Mouse (Mus musculus) kidney, postnatal 0 days (tissue): ENCODE measurements around the gene Tph1. TPM values are rescaled to one million over a fixed set of nuclear protein-coding genes. Genes with fewer than 3 reads are reported as not detected.
A peak's percentile ranks its signal among the peaks of the same experiment; 100 is the strongest.
"Not testable (repeated sequence)": the region's sequence is repeated elsewhere in the genome, so short reads cannot be mapped to it uniquely, and the experiment has no call there.

ENCODE experiments used
- ATAC-seq: fragments of 200-750 bp; cut with Nextera tagmentation; replicated peaks from 2 replicates; pipeline ENCODE4 v1.8.0; 2017; ENCODE audit warnings: low read depth, moderate number of reproducible peaks, moderate TSS enrichment, moderate library complexity; ENCODE audit not compliant: low FRiP score
- DNase-seq: peaks from one replicate; pipeline ENCODE4 v3.0.0-alpha.2; 2016; ENCODE audit warnings: low spot score
- H3K27ac ChIP-seq: fragments of 300-500 bp; sonication (generic); 2 replicates; pipeline ENCODE4 v1.5.1; 2014; ENCODE audit warnings: mild to moderate bottlenecking
- H3K27me3 ChIP-seq: fragments of 300-500 bp; sonication (generic); 2 replicates; pipeline ENCODE4 v1.6.1; 2014; ENCODE audit warnings: low read length, mixed read lengths; ENCODE audit not compliant: insufficient read depth
- H3K36me3 ChIP-seq: fragments of 300-500 bp; sonication (generic); 2 replicates; pipeline ENCODE4 v1.6.1; 2014; ENCODE audit warnings: low read length, mixed read lengths; ENCODE audit not compliant: insufficient read depth
- H3K4me1 ChIP-seq: fragments of 300-500 bp; sonication (generic); replicated peaks from 2 replicates; pipeline ENCODE4 v1.6.1; 2014; ENCODE audit warnings: antibody characterized with exemption, low read length, mixed read lengths; ENCODE audit not compliant: insufficient read depth
- H3K4me2 ChIP-seq: fragments of 300-500 bp; sonication (generic); 2 replicates; pipeline ENCODE4 v1.6.1; 2014; ENCODE audit warnings: mild to moderate bottlenecking, low read length, moderate library complexity, mixed read lengths
- H3K4me3 ChIP-seq: fragments of 300-500 bp; sonication (generic); replicated peaks from 2 replicates; pipeline ENCODE4 v1.5.1; 2014; ENCODE audit warnings: low read depth, low read length
- H3K9ac ChIP-seq: fragments of 300-500 bp; sonication (generic); 2 replicates; pipeline ENCODE4 v1.6.1; 2014; ENCODE audit warnings: low read depth, low read length
- H3K9me3 ChIP-seq: fragments of 300-500 bp; sonication (generic); replicated peaks from 2 replicates; pipeline ENCODE4 v1.6.1; 2016; ENCODE audit warnings: low read length, inconsistent platforms, mixed read lengths
- CTCF ChIP-seq: IDR thresholded peaks from 2 replicates; pipeline ENCODE4 v1.5.1; 2016; ENCODE audit warnings: antibody characterized with exemption, low read depth, mild to moderate bottlenecking, moderate library complexity
- WGBS: fragments of 180-500 bp; shearing (Covaris S2); extraction: QIAGEN DNeasy Blood & Tissue Kit; methylation state at CpG from one replicate; pipeline ENCODE4 v1.1.7; 2014; 5-methylcytosine and 5-hydroxymethylcytosine counted together
- polyA plus RNA-seq: library from polyadenylated mRNA; unstranded; fragments of >200 nt; fragmentation: Nextera tagmentation; extraction: Ambion mirVana; gene quantifications from 2 replicates; pipeline ENCODE4 v1.2.1, GENCODE M21; 2015

Gene Tph1
- polyA plus RNA-seq, 1 experiment from 2014 or later: 1.3 TPM

GRCm38 (mm10) chr7:46652279-46652678, 20.1 kb downstream of the Tph1 start:
- Histone ChIP-seq H3K9ac (no peak overlapping the region), H3K27ac (no peak overlapping the region), H3K4me2 (no peak overlapping the region), H3K36me3 (no peaks in the 10 kb centered on the region), H3K27me3 (no peaks in the 10 kb centered on the region), H3K4me3 (no peak overlapping the region), H3K4me1 (no peaks in the 10 kb centered on the region), H3K9me3 (no peaks in the 10 kb centered on the region)
- no peak for ATAC-seq
- WGBS: 61% methylated on average over 2 of the region's 2 CpGs
- no peak for DNase-seq
- TF ChIP-seq CTCF: no peak

GRCm38 (mm10) chr7:46650231-46650630, 22.1 kb downstream of the Tph1 start:
- H3K9ac ChIP-seq, H3K4me1 ChIP-seq, H3K27me3 ChIP-seq, H3K36me3 ChIP-seq, H3K4me2 ChIP-seq, H3K4me3 ChIP-seq, ATAC-seq, H3K9me3 ChIP-seq, H3K27ac ChIP-seq: not testable (repeated sequence)
- WGBS: 45% methylated on average over 5 of the region's 5 CpGs
- DNase-seq: peak; percentile 41

- Histone ChIP-seq H3K9me3 (no peaks in the 10 kb centered on the region), H3K36me3 (no peaks in the 10 kb centered on the region), H3K27me3 (no peaks in the 10 kb centered on the region), H3K4me3 (no peak overlapping the region), H3K4me2 (no peak overlapping the region), H3K27ac (no peak overlapping the region), H3K9ac (no peak overlapping the region), H3K4me1 (no peaks in the 10 kb centered on the region)
- 74% methylated on average over 4 of the region's 4 CpGs for WGBS
- TF ChIP-seq CTCF: no peak
- DNase-seq (no peak), ATAC-seq (no peak)
Measured at GRCm38 (mm10) chr7:46648431-46649140, 23.8 kb downstream of the Tph1 start.

- H3K9me3 ChIP-seq: no peaks in the 10 kb centered on the region
- H3K4me1 ChIP-seq: peaks cover 3% of the 10 kb centered on the region; the same call in 1 of the 2 replicates
- H3K36me3 ChIP-seq: no peaks in the 10 kb centered on the region
- no peak overlapping the region for H3K9ac ChIP-seq
- no peak overlapping the region for H3K4me3 ChIP-seq
- H3K4me2 ChIP-seq: no peak overlapping the region
- no peak for ATAC-seq
- H3K27ac ChIP-seq: no peak overlapping the region
- 85% methylated on average over 1 of the region's 1 CpGs for WGBS
- no peaks in the 10 kb centered on the region for H3K27me3 ChIP-seq
- peak; percentile 48 for TF ChIP-seq CTCF
- DNase-seq: no peak
Measured at GRCm38 (mm10) chr7:46643172-46643571, 29.2 kb downstream of the Tph1 start.

- WGBS: 20% methylated on average over 17 of the region's 17 CpGs
- H3K27me3 ChIP-seq: no peaks in the 10 kb centered on the region
- H3K36me3 ChIP-seq: no peaks in the 10 kb centered on the region
- H3K4me3 ChIP-seq: peak overlapping the region; percentile 76
- H3K9me3 ChIP-seq: no peaks in the 10 kb centered on the region
- no peak overlapping the region for H3K9ac ChIP-seq
- TF ChIP-seq CTCF: no peak
- DNase-seq (no peak), ATAC-seq (no peak)
- H3K4me1 ChIP-seq: peaks cover 3% of the 10 kb centered on the region; the same call in 1 of the 2 replicates
- H3K4me2 ChIP-seq: peak overlapping the region; percentile 97
- no peak overlapping the region for H3K27ac ChIP-seq
Measured at GRCm38 (mm10) chr7:46640062-46640461, 32.3 kb downstream of the Tph1 start.

GRCm38 (mm10) chr7:46639692-46640031, 32.7 kb downstream of the Tph1 start, which contains the start of gene Sergef:
TSS of gene Sergef (minus strand) at chr7:46639807.
- peak within 1 kb of the TSS; percentile 67 for H3K27ac ChIP-seq
- DNase-seq (peak; percentile 92), ATAC-seq (peak; percentile 94)
- peak within 1 kb of the TSS; percentile 69 for H3K9ac ChIP-seq
- H3K4me1 ChIP-seq: peaks cover 3% of the 10 kb centered on the region; the same call in 1 of the 2 replicates
- no peak for TF ChIP-seq CTCF
- H3K36me3 ChIP-seq: no peaks in the 10 kb centered on the region
- no peaks in the 10 kb centered on the region for H3K9me3 ChIP-seq
- no peaks in the 10 kb centered on the region for H3K27me3 ChIP-seq
- H3K4me3 ChIP-seq: peak within 1 kb of the TSS; percentile 76
- H3K4me2 ChIP-seq: peak within 1 kb of the TSS; percentile 97
- under 1% methylated on average over 30 of the region's 30 CpGs for WGBS
